Mouse (Mus musculus) kidney, adult 2 months (tissue): Measurements from ENCODE around the gene Gm10273. TPM values are rescaled to one million over a fixed set of nuclear protein-coding genes. Genes with fewer than 3 reads are reported as not detected.

Experiments
- DNase-seq: peaks from one replicate; pipeline ENCODE4 v3.0.0; 2021
- H3K27ac ChIP-seq: fragments of 200-500 bp; 2 replicates; pipeline ENCODE4 v1.5.1; 2012; ENCODE audit warnings: low read depth, low read length, control low read depth, inconsistent platforms; ENCODE audit not compliant: insufficient read depth
- H3K27me3 ChIP-seq: fragments of 200-500 bp; replicated peaks from 2 replicates; pipeline ENCODE4 v1.6.1; 2012; ENCODE audit warnings: mild to moderate bottlenecking, moderate library complexity, low read length, inconsistent platforms; ENCODE audit not compliant: control insufficient read depth, insufficient read depth
- H3K36me3 ChIP-seq: fragments of 200-500 bp; 2 replicates; pipeline ENCODE4 v1.6.1; 2012; ENCODE audit warnings: mild to moderate bottlenecking, moderate library complexity, low read length, inconsistent platforms; ENCODE audit not compliant: control insufficient read depth, insufficient read depth
- H3K4me1 ChIP-seq: fragments of 200-500 bp; 2 replicates; pipeline ENCODE4 v1.6.1; 2011; ENCODE audit warnings: low read length; ENCODE audit not compliant: control insufficient read depth, insufficient read depth
- H3K4me3 ChIP-seq: fragments of 200-500 bp; 2 replicates; pipeline ENCODE4 v1.5.1; 2011; ENCODE audit warnings: mild to moderate bottlenecking, low read depth, low read length, control low read depth; ENCODE audit not compliant: insufficient read depth
- CTCF ChIP-seq: fragments of 200-500 bp; conservative IDR thresholded peaks from 2 replicates; pipeline ENCODE4 v1.5.1; 2011; ENCODE audit warnings: low read depth, mild to moderate bottlenecking, control low read depth, low read length, moderate library complexity, mixed read lengths; ENCODE audit not compliant: insufficient read depth, insufficient read length
- POLR2A ChIP-seq: fragments of 200-500 bp; IDR thresholded peaks from one replicate; pipeline ENCODE4 v1.6.1; 2011; ENCODE audit warnings: low read depth, low read length, control low read depth
- WGBS: fragments of 180-500 bp; shearing (Covaris S2); methylation state at CpG from one replicate; pipeline ENCODE4 v1.1.7; 2018; 5-methylcytosine and 5-hydroxymethylcytosine counted together
- polyA plus RNA-seq: library from polyadenylated mRNA; depleted of rRNA; stranded (reverse); fragments of >200 nt; gene quantifications from 2 replicates; pipeline ENCODE4 v1.2.3, GENCODE M21; 2012

Gm10273 gene
- polyA plus RNA-seq, 1 experiment: 10.3 TPM

GRCm38 (mm10) chr10:59363208-59363607 lies 32.2 kb upstream of the Gm10273 start:
- no peak for TF ChIP-seq POLR2A
- no peak for TF ChIP-seq CTCF
- H3K27me3 ChIP-seq: no peaks in the 10 kb centered on the region
- H3K36me3 ChIP-seq: peaks cover 8% of the 10 kb centered on the region; the same call in 1 of the 2 replicates
- H3K4me1 ChIP-seq: no peaks in the 10 kb centered on the region
- WGBS: 89% methylated on average over 2 of the region's 2 CpGs
- DNase-seq: no peak
- no peak overlapping the region for H3K27ac ChIP-seq
- H3K4me3 ChIP-seq: no peak overlapping the region

GRCm38 (mm10) chr10:59364551-59364950 lies 30.9 kb upstream of the Gm10273 start:
- DNase-seq: no peak
- WGBS: 89% methylated on average over 3 of the region's 3 CpGs
- Histone ChIP-seq H3K36me3 (peaks cover 8% of the 10 kb centered on the region; the same call in 1 of the 2 replicates), H3K27ac (no peak overlapping the region), H3K4me1 (no peaks in the 10 kb centered on the region), H3K4me3 (no peak overlapping the region), H3K27me3 (no peaks in the 10 kb centered on the region)
- TF ChIP-seq CTCF (no peak), POLR2A (no peak)

GRCm38 (mm10) chr10:59365804-59366589 lies 29.4 kb upstream of the Gm10273 start:
- TF ChIP-seq CTCF (no peak), POLR2A (no peak)
- Histone ChIP-seq H3K27ac (no peak overlapping the region), H3K36me3 (peaks cover 9% of the 10 kb centered on the region; the same call in 1 of the 2 replicates), H3K4me1 (no peaks in the 10 kb centered on the region), H3K4me3 (no peak overlapping the region), H3K27me3 (no peaks in the 10 kb centered on the region)
- WGBS: 79% methylated on average over 5 of the region's 5 CpGs
- DNase-seq: no peak

GRCm38 (mm10) chr10:59366746-59367145 lies 28.7 kb upstream of the Gm10273 start:
- peaks cover 8% of the 10 kb centered on the region; the same call in 1 of the 2 replicates for H3K36me3 ChIP-seq
- no peak for TF ChIP-seq POLR2A
- no peak for TF ChIP-seq CTCF
- 96% methylated on average over 4 of the region's 4 CpGs for WGBS
- H3K27me3 ChIP-seq: no peaks in the 10 kb centered on the region
- no peaks in the 10 kb centered on the region for H3K4me1 ChIP-seq
- H3K27ac ChIP-seq: no peak overlapping the region
- H3K4me3 ChIP-seq: no peak overlapping the region
- DNase-seq: no peak

- DNase-seq: no peak
- Histone ChIP-seq H3K27ac (no peak overlapping the region), H3K36me3 (peaks cover 8% of the 10 kb centered on the region; the same call in 1 of the 2 replicates), H3K4me3 (no peak overlapping the region), H3K27me3 (no peaks in the 10 kb centered on the region), H3K4me1 (no peaks in the 10 kb centered on the region)
- TF ChIP-seq POLR2A (no peak), CTCF (no peak)
- 69% methylated on average over 4 of the region's 4 CpGs for WGBS
These were observed 28.2 kb upstream of the Gm10273 start for GRCm38 (mm10) chr10:59367206-59367605.

- H3K36me3 ChIP-seq: peaks cover 8% of the 10 kb centered on the region; the same call in 1 of the 2 replicates
- TF ChIP-seq POLR2A (no peak), CTCF (no peak)
- no peaks in the 10 kb centered on the region for H3K27me3 ChIP-seq
- 86% methylated on average over 8 of the region's 8 CpGs for WGBS
- H3K4me1 ChIP-seq: no peaks in the 10 kb centered on the region
- H3K27ac ChIP-seq: no peak overlapping the region
- H3K4me3 ChIP-seq: no peak overlapping the region
- DNase-seq: no peak
These were observed 26.7 kb upstream of the Gm10273 start for GRCm38 (mm10) chr10:59368729-59369128.

- Histone ChIP-seq H3K4me1 (no peaks in the 10 kb centered on the region), H3K4me3 (no peak overlapping the region), H3K27me3 (no peaks in the 10 kb centered on the region), H3K27ac (no peak overlapping the region), H3K36me3 (peaks cover 8% of the 10 kb centered on the region; the same call in 1 of the 2 replicates)
- 90% methylated on average over 9 of the region's 9 CpGs for WGBS
- DNase-seq: no peak
- no peak for TF ChIP-seq CTCF
- TF ChIP-seq POLR2A: no peak
These were observed 26.0 kb upstream of the Gm10273 start for GRCm38 (mm10) chr10:59369426-59369825.
